16 mouse cellular contexts compared by ENCODE assay signal in genomic region chr10:130412167-130412698, GRCm38 (mm10). TPM values are rescaled to one million over a fixed set of nuclear protein-coding genes. Genes with fewer than 3 reads are reported as not detected.
DNase-seq lines count a peak whose midpoint lies in the region; ATAC-seq and TF ChIP-seq lines count a peak whose summit lies in the region.
"Not testable (repeated sequence)": the region's sequence is repeated elsewhere in the genome, so short reads cannot be mapped to it uniquely, and the experiment has no call there.
"Had no signal": no experiment of that assay in that cellular context is flagged by ENCODE, and none has a peak within 500 bp of the region (broad histone marks: within the 10 kb centered on the region; RNA-seq: fewer than 3 reads in every experiment).

No protein-coding gene starts in this region.

- ATAC-seq in erythroid progenitor cell, adult 5-6 weeks (replicated peaks; ENCODE audit: low FRiP score, poor library complexity, severe bottlenecking) = peak; percentile 43; the same call in 1 of the 2 replicates
- peak; percentile 59; the same call in 1 of the 2 replicates for ATAC-seq in heart, embryonic 12.5 days (ENCODE audit: insufficient number of reproducible peaks, low FRiP score)
- ATAC-seq in hindbrain, postnatal 0 days = 0 out of 2 replicates have a peak, but pooled peaks have one; percentile 40
- ATAC-seq in kidney, postnatal 0 days (replicated peaks; ENCODE audit: low FRiP score, low read depth) = peak; percentile 71
- ATAC-seq in liver, embryonic 15.5 days (ENCODE audit: insufficient read depth) = 0 out of 2 replicates have a peak, but pooled peaks have one; percentile 40
- peak; percentile 49; the same call in 1 of the 2 replicates for ATAC-seq in megakaryocyte-erythroid progenitor cell, adult 5-6 weeks (replicated peaks; ENCODE audit: low FRiP score, low TSS enrichment, poor library complexity, severe bottlenecking)
- peak; percentile 75 for ATAC-seq in stomach, embryonic 14.5 days (ENCODE audit: insufficient number of reproducible peaks, insufficient read depth, low FRiP score, low read depth)

- not testable (repeated sequence) for DNase-seq in hindbrain, postnatal 0 days (ENCODE audit: low spot score); kidney, postnatal 0 days (ENCODE audit: low spot score)

- not testable (repeated sequence) for H3K9me3 ChIP-seq in heart, embryonic 12.5 days (replicated peaks); hindbrain, postnatal 0 days (ENCODE audit: low read length); kidney, postnatal 0 days (replicated peaks; ENCODE audit: low read length); liver, embryonic 15.5 days (replicated peaks); stomach, embryonic 14.5 days (ENCODE audit: control insufficient read depth, low read depth, low read length)

- H3K9ac ChIP-seq in heart, embryonic 12.5 days; hindbrain, postnatal 0 days (replicated peaks; ENCODE audit: low read length); kidney, postnatal 0 days (ENCODE audit: low read depth, low read length); liver, embryonic 15.5 days; stomach, embryonic 14.5 days (replicated peaks; ENCODE audit: low read depth, low read length): not testable (repeated sequence)

- H3K27me3 ChIP-seq in heart, embryonic 12.5 days (replicated peaks); hindbrain, postnatal 0 days (ENCODE audit: insufficient read depth, low read length); kidney, postnatal 0 days (ENCODE audit: insufficient read depth, low read length); liver, embryonic 15.5 days; stomach, embryonic 14.5 days (ENCODE audit: control insufficient read depth, insufficient read depth, low read length): not testable (repeated sequence)

- H3K4me3 ChIP-seq in heart, embryonic 12.5 days; hindbrain, postnatal 0 days (ENCODE audit: low read length); kidney, postnatal 0 days (replicated peaks; ENCODE audit: low read depth, low read length); liver, embryonic 15.5 days (replicated peaks); stomach, embryonic 14.5 days (ENCODE audit: low read depth, low read length): not testable (repeated sequence)

- not testable (repeated sequence) for TF ChIP-seq CTCF in hindbrain, postnatal 0 days (IDR thresholded peaks at IDR 0.05; ENCODE audit: low read depth); kidney, postnatal 0 days (IDR thresholded peaks at IDR 0.05; ENCODE audit: low read depth)

- H3K4me2 ChIP-seq in heart, embryonic 12.5 days; hindbrain, postnatal 0 days (ENCODE audit: low read depth, low read length); kidney, postnatal 0 days (ENCODE audit: low read length); liver, embryonic 15.5 days; stomach, embryonic 14.5 days (replicated peaks; ENCODE audit: low read depth, low read length): not testable (repeated sequence)

- 52% methylated on average over 18 of the region's 35 CpGs for WGBS in heart, embryonic 12.5 days
- 79% methylated on average over 19 of the region's 35 CpGs for WGBS in hindbrain, postnatal 0 days
- 68% methylated on average over 20 of the region's 35 CpGs for WGBS in kidney, postnatal 0 days
- WGBS in liver, embryonic 15.5 days (ENCODE audit: insufficient replicate concordance) = 54% methylated on average over 30 of the region's 35 CpGs
- WGBS in stomach, embryonic 14.5 days = 61% methylated on average over 19 of the region's 35 CpGs

- not testable (repeated sequence) for H3K4me1 ChIP-seq in heart, embryonic 12.5 days (replicated peaks); hindbrain, postnatal 0 days (ENCODE audit: insufficient read depth, low read length); kidney, postnatal 0 days (replicated peaks; ENCODE audit: insufficient read depth, low read length); liver, embryonic 15.5 days (replicated peaks); stomach, embryonic 14.5 days (ENCODE audit: control insufficient read depth, insufficient read depth, low read length)

- H3K27ac ChIP-seq in heart, embryonic 12.5 days (ENCODE audit: poor library complexity, severe bottlenecking); hindbrain, postnatal 0 days; kidney, postnatal 0 days; liver, embryonic 15.5 days (replicated peaks); stomach, embryonic 14.5 days (ENCODE audit: low read length): not testable (repeated sequence)

- not testable (repeated sequence) for H3K36me3 ChIP-seq in heart, embryonic 12.5 days; hindbrain, postnatal 0 days (ENCODE audit: insufficient read depth, low read length); kidney, postnatal 0 days (ENCODE audit: insufficient read depth, low read length); liver, embryonic 15.5 days (replicated peaks); stomach, embryonic 14.5 days (ENCODE audit: control insufficient read depth, insufficient read depth, low read length)

RNA-seq across cellular contexts. Expression of gene Vmn2r85, which starts 17.3 kb away (rescaled TPM):
- total RNA-seq in erythroid progenitor cell, adult 5-6 weeks (2015; ENCODE audit: low replicate concordance) = not detected in 2 replicates
- not detected in 2 replicates for total RNA-seq in erythroid progenitor cell, adult 5-6 weeks (2017; ENCODE audit: low replicate concordance)
- not detected in 2 replicates for polyA plus RNA-seq in heart, embryonic 12.5 days (2016; fragmentation: Nextera tagmentation; extraction: Ambion mirVana)
- 0.05 and 0.07 TPM in 2 replicates for total RNA-seq in hindbrain, postnatal 0 days (2014; rRNA removed)
- 0.03 and 0.05 TPM in 2 replicates for polyA plus RNA-seq in hindbrain, postnatal 0 days (2015; fragmentation: Nextera tagmentation; extraction: Ambion mirVana)
- not detected in 2 replicates for polyA plus RNA-seq in kidney, postnatal 0 days (2015; fragmentation: Nextera tagmentation; extraction: Ambion mirVana)
- not detected in 2 replicates for polyA plus RNA-seq in liver, embryonic 15.5 days (2015; fragmentation: Nextera tagmentation; extraction: Ambion mirVana)
- 0.17 TPM in 1 of 2 replicates, not detected in the other for total RNA-seq in megakaryocyte-erythroid progenitor cell, adult 5-6 weeks (2014; fragmentation: Nextera tagmentation)
- not detected in 2 replicates for total RNA-seq in megakaryocyte-erythroid progenitor cell, adult 5-6 weeks (2017)
- polyA plus RNA-seq in stomach, embryonic 14.5 days (2014; fragmentation: Nextera tagmentation; extraction: Ambion mirVana) = 0.04 TPM in 1 of 2 replicates, not detected in the other
- total RNA-seq: adrenal gland, adult 8-10 months; gastrocnemius, adult 18-20 months; liver, adult 2 months had no signal
- polyA plus RNA-seq: gonadal fat pad, adult 2 months; heart, embryonic 14.5 days; hindbrain, embryonic 10.5 days; liver, adult 2 months; midbrain, embryonic 16.5 days; stomach, embryonic 16.5 days had no signal

RNA-seq across cellular contexts. Expression of gene Vmn2r84, which starts 18.1 kb away (rescaled TPM):
- not detected in 2 replicates for total RNA-seq in erythroid progenitor cell, adult 5-6 weeks (2015; ENCODE audit: low replicate concordance)
- total RNA-seq in erythroid progenitor cell, adult 5-6 weeks (2017; ENCODE audit: low replicate concordance) = not detected in 2 replicates
- not detected in 2 replicates for polyA plus RNA-seq in heart, embryonic 12.5 days (2016; fragmentation: Nextera tagmentation; extraction: Ambion mirVana)
- total RNA-seq in hindbrain, postnatal 0 days (2014; rRNA removed) = 0.04 and 0.16 TPM in 2 replicates
- polyA plus RNA-seq in hindbrain, postnatal 0 days (2015; fragmentation: Nextera tagmentation; extraction: Ambion mirVana) = 0.03 TPM in 1 of 2 replicates, not detected in the other
- not detected in 2 replicates for polyA plus RNA-seq in kidney, postnatal 0 days (2015; fragmentation: Nextera tagmentation; extraction: Ambion mirVana)
- polyA plus RNA-seq in liver, embryonic 15.5 days (2015; fragmentation: Nextera tagmentation; extraction: Ambion mirVana) = not detected in 2 replicates
- not detected in 2 replicates for total RNA-seq in megakaryocyte-erythroid progenitor cell, adult 5-6 weeks (2014; fragmentation: Nextera tagmentation)
- total RNA-seq in megakaryocyte-erythroid progenitor cell, adult 5-6 weeks (2017) = not detected in 2 replicates
- polyA plus RNA-seq in stomach, embryonic 14.5 days (2014; fragmentation: Nextera tagmentation; extraction: Ambion mirVana) = not detected in 2 replicates
- total RNA-seq: adrenal gland, adult 8-10 months; gastrocnemius, adult 18-20 months; liver, adult 2 months had no signal
- polyA plus RNA-seq: forebrain, embryonic 16.5 days; gonadal fat pad, adult 2 months; heart, embryonic 14.5 days; hindbrain, embryonic 10.5 days; liver, adult 2 months; stomach, embryonic 16.5 days had no signal

RNA-seq across cellular contexts. Expression of gene Vmn2r86, which starts 43.6 kb away (rescaled TPM):
- not detected in 2 replicates for total RNA-seq in erythroid progenitor cell, adult 5-6 weeks (2015; ENCODE audit: low replicate concordance)
- not detected in 2 replicates for total RNA-seq in erythroid progenitor cell, adult 5-6 weeks (2017; ENCODE audit: low replicate concordance)
- polyA plus RNA-seq in heart, embryonic 12.5 days (2016; fragmentation: Nextera tagmentation; extraction: Ambion mirVana) = not detected in 2 replicates
- total RNA-seq in hindbrain, postnatal 0 days (2014; rRNA removed) = not detected in 2 replicates
- 0.01 and 0.05 TPM in 2 replicates for polyA plus RNA-seq in hindbrain, postnatal 0 days (2015; fragmentation: Nextera tagmentation; extraction: Ambion mirVana)
- not detected in 2 replicates for polyA plus RNA-seq in kidney, postnatal 0 days (2015; fragmentation: Nextera tagmentation; extraction: Ambion mirVana)
- polyA plus RNA-seq in liver, embryonic 15.5 days (2015; fragmentation: Nextera tagmentation; extraction: Ambion mirVana) = not detected in 2 replicates
- total RNA-seq in megakaryocyte-erythroid progenitor cell, adult 5-6 weeks (2014; fragmentation: Nextera tagmentation) = not detected in 2 replicates
- total RNA-seq in megakaryocyte-erythroid progenitor cell, adult 5-6 weeks (2017) = not detected in 2 replicates
- polyA plus RNA-seq in stomach, embryonic 14.5 days (2014; fragmentation: Nextera tagmentation; extraction: Ambion mirVana) = not detected in 2 replicates
- total RNA-seq: gastrocnemius, adult 18-20 months; liver, adult 2 months had no signal
- polyA plus RNA-seq: gonadal fat pad, adult 2 months; heart, embryonic 14.5 days; hindbrain, embryonic 10.5 days; liver, adult 2 months; stomach, embryonic 16.5 days had no signal
